Mouse (Mus musculus) neural tube, embryonic 15.5 days (tissue): ENCODE measurements at regions not wholly inside any gene's neighbourhood (a gene's known extent, or its start where the extent isn't known, plus 50 kb on each side); places are given as distances from the start of the nearest gene placed in this dataset.

Experiments
- ATAC-seq: fragments of 200-750 bp; cut with Nextera tagmentation; 2 replicates; pipeline ENCODE4 v1.8.0; 2017; ENCODE audit warnings: mild to moderate bottlenecking, moderate TSS enrichment, moderate library complexity; ENCODE audit not compliant: low FRiP score
- H3K27ac ChIP-seq: fragments of 300-500 bp; sonication (generic); replicated peaks from 2 replicates; pipeline ENCODE4 v1.5.1; 2015; ENCODE audit warnings: mild to moderate bottlenecking, inconsistent platforms
- H3K27me3 ChIP-seq: fragments of 300-500 bp; sonication (generic); replicated peaks from 2 replicates; pipeline ENCODE4 v1.6.1; 2015; ENCODE audit warnings: inconsistent platforms
- H3K36me3 ChIP-seq: fragments of 300-500 bp; sonication (generic); 2 replicates; pipeline ENCODE4 v1.6.1; 2015; ENCODE audit warnings: inconsistent platforms
- H3K4me1 ChIP-seq: fragments of 300-500 bp; sonication (generic); 2 replicates; pipeline ENCODE4 v1.6.1; 2015; ENCODE audit warnings: inconsistent platforms
- H3K4me2 ChIP-seq: fragments of 300-500 bp; sonication (generic); 2 replicates; pipeline ENCODE4 v1.6.1; 2015; ENCODE audit warnings: inconsistent platforms, mild to moderate bottlenecking, moderate library complexity
- H3K4me3 ChIP-seq: fragments of 300-500 bp; sonication (generic); replicated peaks from 2 replicates; pipeline ENCODE4 v1.5.1; 2015; ENCODE audit warnings: mild to moderate bottlenecking, inconsistent platforms
- H3K9ac ChIP-seq: fragments of 300-500 bp; sonication (generic); replicated peaks from 2 replicates; pipeline ENCODE4 v1.6.1; 2015; ENCODE audit warnings: mild to moderate bottlenecking, inconsistent platforms
- H3K9me3 ChIP-seq: fragments of 300-500 bp; sonication (generic); replicated peaks from 2 replicates; pipeline ENCODE4 v1.6.1; 2016; ENCODE audit warnings: inconsistent platforms
- WGBS: fragments of 180-500 bp; shearing (Covaris S2); methylation state at CpG from one replicate; pipeline ENCODE4 v1.1.7; 2015; ENCODE audit warnings: mixed read lengths; 5-methylcytosine and 5-hydroxymethylcytosine counted together

DNA sequence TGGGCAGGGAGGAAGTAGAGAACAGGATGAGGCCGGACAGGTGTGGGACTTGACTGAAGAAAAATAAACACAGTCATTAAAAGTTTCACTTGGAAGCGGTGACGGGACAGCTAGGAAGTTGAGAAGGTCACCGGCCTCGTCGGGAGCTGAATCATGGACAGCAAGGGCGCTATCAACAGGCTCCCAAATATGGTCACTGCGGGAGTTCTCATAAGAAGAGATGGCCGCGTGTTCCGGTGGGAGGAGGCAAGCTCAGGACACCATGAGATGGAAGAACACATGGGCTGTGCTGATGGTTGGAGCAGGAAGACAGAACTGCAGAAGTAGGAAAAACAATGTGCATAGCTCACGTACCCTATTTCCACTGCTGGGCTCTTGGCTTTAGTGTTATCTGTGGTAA lies 68.9 kb upstream of the Vldlr start:
- ATAC-seq, result no peak
- Histone ChIP-seq H3K27ac (no peak overlapping the region), H3K4me3 (no peak overlapping the region), H3K4me2 (no peak overlapping the region), H3K9ac (no peak overlapping the region), H3K4me1 (no peaks in the 10 kb centered on the region), H3K27me3 (no peaks in the 10 kb centered on the region), H3K36me3 (no peaks in the 10 kb centered on the region), H3K9me3 (no peaks in the 10 kb centered on the region)
- 87% methylated on average over 12 of the region's 12 CpGs for WGBS

DNA sequence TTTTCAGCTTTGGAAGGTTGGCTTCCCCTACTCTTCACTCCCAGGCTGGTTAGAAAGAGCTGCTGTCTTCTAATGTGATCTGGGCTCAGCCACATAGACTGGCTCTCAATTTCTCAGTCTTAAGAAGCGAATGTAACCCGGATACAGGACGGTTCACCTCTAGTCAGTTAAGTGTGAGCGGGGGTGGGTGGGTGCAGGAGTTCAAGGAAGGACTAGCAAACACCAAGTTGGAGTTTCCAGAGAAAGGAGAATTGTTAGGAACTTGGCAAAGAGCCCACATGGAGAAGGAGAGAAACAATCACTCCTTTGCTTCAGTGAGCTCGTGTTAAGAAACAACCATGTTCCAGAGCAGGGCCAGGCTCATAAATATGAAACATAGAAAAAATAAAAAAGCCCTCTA lies 68.0 kb upstream of the Vldlr start:
- no peaks in the 10 kb centered on the region for H3K9me3 ChIP-seq
- 55% methylated on average over 5 of the region's 5 CpGs for WGBS
- H3K4me2 ChIP-seq, result no peak overlapping the region
- no peak for ATAC-seq
- no peak overlapping the region for H3K27ac ChIP-seq
- H3K27me3 ChIP-seq, result no peaks in the 10 kb centered on the region
- no peak overlapping the region for H3K4me3 ChIP-seq
- no peaks in the 10 kb centered on the region for H3K4me1 ChIP-seq
- H3K9ac ChIP-seq, result no peak overlapping the region
- no peaks in the 10 kb centered on the region for H3K36me3 ChIP-seq

DNA sequence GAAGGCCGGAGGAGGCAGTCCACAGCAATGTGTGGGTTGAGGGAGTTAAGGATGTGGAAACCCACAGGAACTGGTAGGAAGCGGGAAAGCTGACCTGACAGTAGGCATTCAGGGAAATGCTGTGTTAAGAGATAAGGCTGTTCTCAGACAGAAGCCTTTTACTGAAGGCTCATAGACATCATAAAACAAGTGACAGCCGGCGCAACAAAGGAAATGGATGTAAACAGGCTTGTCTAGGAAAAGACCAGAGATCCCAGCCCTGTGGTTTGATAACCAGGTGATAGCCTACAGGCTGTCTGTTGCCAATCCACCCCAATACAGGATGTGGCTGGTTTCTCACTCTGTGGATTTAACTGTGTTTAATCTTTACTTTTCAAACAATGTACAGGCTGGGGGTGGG lies 66.7 kb upstream of the Vldlr start:
- Histone ChIP-seq H3K4me3 (no peak overlapping the region), H3K36me3 (no peaks in the 10 kb centered on the region), H3K9me3 (no peaks in the 10 kb centered on the region), H3K9ac (no peak overlapping the region), H3K27ac (no peak overlapping the region), H3K4me1 (no peaks in the 10 kb centered on the region), H3K4me2 (no peak overlapping the region), H3K27me3 (no peaks in the 10 kb centered on the region)
- no peak for ATAC-seq
- WGBS, result 70% methylated on average over 4 of the region's 4 CpGs

DNA sequence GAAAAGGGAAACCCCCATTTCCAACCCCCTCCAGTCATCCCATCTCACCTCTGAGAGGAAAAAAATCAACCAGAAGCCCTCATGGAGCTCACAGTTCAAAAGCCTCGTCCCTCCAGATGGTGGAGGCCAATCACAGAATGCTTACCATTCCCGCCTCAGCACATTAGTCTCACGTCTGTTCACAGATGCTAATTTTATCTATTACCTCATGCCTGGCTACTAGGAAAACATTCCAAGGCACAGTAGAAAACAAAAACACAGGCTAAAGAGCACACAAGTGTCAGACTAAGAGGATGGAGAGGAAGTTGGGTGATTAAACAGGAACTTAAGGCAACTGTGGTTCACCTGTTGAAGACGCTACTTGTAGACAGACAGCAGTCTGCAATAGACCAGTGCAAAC lies 54.4 kb upstream of the Vldlr start:
- 66% methylated on average over 4 of the region's 4 CpGs for WGBS
- Histone ChIP-seq H3K36me3 (no peaks in the 10 kb centered on the region), H3K27ac (no peak overlapping the region), H3K4me1 (no peaks in the 10 kb centered on the region), H3K27me3 (no peaks in the 10 kb centered on the region), H3K9me3 (no peaks in the 10 kb centered on the region), H3K4me3 (no peak overlapping the region), H3K4me2 (no peak overlapping the region), H3K9ac (no peak overlapping the region)
- no peak for ATAC-seq
